Mouse (Mus musculus): ENCODE data around the gene Macrod2. TPM values are rescaled to one million over a fixed set of nuclear protein-coding genes. Genes with fewer than 3 reads are reported as not detected.

Gene Macrod2
- polyA plus RNA-seq, 1 experiment from 2014 or later, result 31.9 TPM

- no peaks in the 10 kb centered on the region for H3K36me3 ChIP-seq (ENCODE audit: control insufficient read depth, insufficient read depth, low read length)
- no peaks in the 10 kb centered on the region for H3K4me1 ChIP-seq (replicated peaks; ENCODE audit: control insufficient read depth, insufficient read depth)
- DNase-seq (ENCODE audit: low spot score) (no peak), ATAC-seq (ENCODE audit: low FRiP score, low TSS enrichment) (no peak)
- no peak overlapping the region for H3K27ac ChIP-seq (replicated peaks)
- H3K4me3 ChIP-seq (ENCODE audit: low read depth, low read length), result no peak overlapping the region
- WGBS, result 71% methylated on average over 3 of the region's 3 CpGs
- no peak overlapping the region for H3K4me2 ChIP-seq (replicated peaks; ENCODE audit: low read depth)
- H3K9ac ChIP-seq (ENCODE audit: low read length), result no peak overlapping the region
- TF ChIP-seq EP300 (optimal IDR thresholded peaks at IDR 0.05), result no peak
- no peak for TF ChIP-seq CTCF (IDR thresholded peaks at IDR 0.05; ENCODE audit: low read depth)
- no peaks in the 10 kb centered on the region for H3K9me3 ChIP-seq (ENCODE audit: control insufficient read depth, low read length)
- no peaks in the 10 kb centered on the region for H3K27me3 ChIP-seq (ENCODE audit: control insufficient read depth, insufficient read depth, low read length)
These were observed 778.5 kb downstream of the Macrod2 start for GRCm38 (mm10) chr2:141173607-141174006.

GRCm38 (mm10) chr2:141180656-141181055 lies 785.5 kb downstream of the Macrod2 start:
- ATAC-seq (ENCODE audit: low FRiP score, low TSS enrichment), result no peak
- no peak for TF ChIP-seq CTCF (IDR thresholded peaks at IDR 0.05; ENCODE audit: low read depth)
- TF ChIP-seq EP300 (optimal IDR thresholded peaks at IDR 0.05), result no peak
- no peak overlapping the region for H3K4me2 ChIP-seq (replicated peaks; ENCODE audit: low read depth)
- 55% methylated on average over 1 of the region's 1 CpGs for WGBS
- H3K9ac ChIP-seq (ENCODE audit: low read length), result no peak overlapping the region
- H3K9me3 ChIP-seq (ENCODE audit: control insufficient read depth, low read length), result no peaks in the 10 kb centered on the region
- no peaks in the 10 kb centered on the region for H3K27me3 ChIP-seq (ENCODE audit: control insufficient read depth, insufficient read depth, low read length)
- H3K4me1 ChIP-seq (replicated peaks; ENCODE audit: control insufficient read depth, insufficient read depth), result no peaks in the 10 kb centered on the region
- H3K27ac ChIP-seq (replicated peaks), result no peak overlapping the region
- no peak overlapping the region for H3K4me3 ChIP-seq (ENCODE audit: low read depth, low read length)
- H3K36me3 ChIP-seq (ENCODE audit: control insufficient read depth, insufficient read depth, low read length), result no peaks in the 10 kb centered on the region
- no peak for DNase-seq (ENCODE audit: low spot score)

DNA sequence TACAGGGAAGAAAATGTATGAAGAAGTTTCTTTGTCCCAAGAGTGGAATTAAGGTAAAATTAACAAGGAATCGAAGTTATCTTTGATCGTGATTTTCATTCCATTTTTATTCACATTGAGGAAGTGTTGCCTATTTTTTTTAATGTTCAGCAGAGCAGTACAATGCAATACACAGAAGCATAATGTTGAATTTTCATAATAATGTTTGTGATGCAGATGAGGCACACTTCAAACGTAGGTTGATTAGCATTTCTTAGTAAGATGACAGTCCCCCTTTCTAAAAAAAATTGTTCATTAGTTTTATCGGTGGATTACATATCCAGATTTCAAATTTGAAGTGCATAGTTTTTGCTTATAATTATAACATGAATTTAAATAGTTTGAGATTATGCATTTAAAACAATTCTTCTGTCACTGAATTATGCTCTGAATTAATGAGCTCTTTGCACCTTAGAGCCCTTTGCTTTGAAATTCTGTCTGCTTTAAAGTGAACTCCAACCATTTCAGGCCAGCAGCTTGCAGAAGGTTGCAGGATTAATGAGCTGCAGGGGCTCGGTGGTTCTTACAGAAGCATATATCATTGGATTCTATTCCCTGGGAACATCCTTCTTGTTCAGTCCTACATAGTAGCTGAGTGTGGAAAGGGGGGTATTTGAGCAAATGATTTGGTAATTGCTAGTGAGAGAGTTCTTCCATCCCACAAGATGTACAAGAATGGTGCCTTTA lies 787.1 kb downstream of the Macrod2 start:
- H3K27me3 ChIP-seq (ENCODE audit: control insufficient read depth, insufficient read depth, low read length), result no peaks in the 10 kb centered on the region
- H3K4me2 ChIP-seq (replicated peaks; ENCODE audit: low read depth), result no peak overlapping the region
- DNase-seq (ENCODE audit: low spot score) (no peak), ATAC-seq (ENCODE audit: low FRiP score, low TSS enrichment) (no peak)
- no peaks in the 10 kb centered on the region for H3K4me1 ChIP-seq (replicated peaks; ENCODE audit: control insufficient read depth, insufficient read depth)
- no peaks in the 10 kb centered on the region for H3K36me3 ChIP-seq (ENCODE audit: control insufficient read depth, insufficient read depth, low read length)
- 69% methylated on average over 5 of the region's 5 CpGs for WGBS
- no peaks in the 10 kb centered on the region for H3K9me3 ChIP-seq (ENCODE audit: control insufficient read depth, low read length)
- TF ChIP-seq CTCF (IDR thresholded peaks at IDR 0.05; ENCODE audit: low read depth) (no peak), EP300 (optimal IDR thresholded peaks at IDR 0.05) (no peak)
- H3K27ac ChIP-seq (replicated peaks), result no peak overlapping the region
- no peak overlapping the region for H3K4me3 ChIP-seq (ENCODE audit: low read depth, low read length)
- no peak overlapping the region for H3K9ac ChIP-seq (ENCODE audit: low read length)

GRCm38 (mm10) chr2:141194476-141194875 lies 799.4 kb downstream of the Macrod2 start:
- TF ChIP-seq CTCF (IDR thresholded peaks at IDR 0.05; ENCODE audit: low read depth), result no peak
- TF ChIP-seq EP300 (optimal IDR thresholded peaks at IDR 0.05), result no peak
- Histone ChIP-seq H3K27me3 (ENCODE audit: control insufficient read depth, insufficient read depth, low read length) (no peaks in the 10 kb centered on the region), H3K9me3 (ENCODE audit: control insufficient read depth, low read length) (no peaks in the 10 kb centered on the region), H3K27ac (replicated peaks) (no peak overlapping the region), H3K36me3 (ENCODE audit: control insufficient read depth, insufficient read depth, low read length) (no peaks in the 10 kb centered on the region), H3K4me2 (replicated peaks; ENCODE audit: low read depth) (no peak overlapping the region), H3K4me3 (ENCODE audit: low read depth, low read length) (no peak overlapping the region), H3K4me1 (replicated peaks; ENCODE audit: control insufficient read depth, insufficient read depth) (no peaks in the 10 kb centered on the region), H3K9ac (ENCODE audit: low read length) (no peak overlapping the region)
- DNase-seq (ENCODE audit: low spot score), result no peak
- no peak for ATAC-seq (ENCODE audit: low FRiP score, low TSS enrichment)

DNA sequence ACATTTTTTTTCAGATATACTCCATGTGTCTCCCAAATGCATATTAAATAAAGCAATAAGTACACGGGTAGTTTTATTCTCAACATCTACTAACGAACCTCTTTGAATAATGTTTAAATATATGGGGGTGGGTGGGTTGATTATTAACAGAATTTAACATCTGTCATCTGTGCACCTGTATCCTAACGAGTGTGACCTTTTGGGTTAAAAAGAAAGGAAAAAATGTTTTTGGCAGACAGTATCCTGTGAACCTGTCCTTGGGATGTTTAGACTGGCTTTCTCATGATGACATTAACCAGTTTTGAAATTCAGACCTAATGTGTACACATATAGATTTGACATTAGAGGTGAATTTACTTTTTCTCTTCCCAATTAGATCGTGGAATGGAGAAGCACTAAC lies 805.4 kb downstream of the Macrod2 start:
- no peak overlapping the region for H3K4me2 ChIP-seq (replicated peaks; ENCODE audit: low read depth)
- H3K4me1 ChIP-seq (replicated peaks; ENCODE audit: control insufficient read depth, insufficient read depth), result no peaks in the 10 kb centered on the region
- H3K9ac ChIP-seq (ENCODE audit: low read length), result no peak overlapping the region
- no peaks in the 10 kb centered on the region for H3K9me3 ChIP-seq (ENCODE audit: control insufficient read depth, low read length)
- no peaks in the 10 kb centered on the region for H3K36me3 ChIP-seq (ENCODE audit: control insufficient read depth, insufficient read depth, low read length)
- H3K27ac ChIP-seq (replicated peaks), result no peak overlapping the region
- ATAC-seq (ENCODE audit: low FRiP score, low TSS enrichment) (no peak), DNase-seq (ENCODE audit: low spot score) (no peak)
- 68% methylated on average over 4 of the region's 4 CpGs for WGBS
- no peak overlapping the region for H3K4me3 ChIP-seq (ENCODE audit: low read depth, low read length)
- no peaks in the 10 kb centered on the region for H3K27me3 ChIP-seq (ENCODE audit: control insufficient read depth, insufficient read depth, low read length)
- TF ChIP-seq CTCF (IDR thresholded peaks at IDR 0.05; ENCODE audit: low read depth), result no peak

DNA sequence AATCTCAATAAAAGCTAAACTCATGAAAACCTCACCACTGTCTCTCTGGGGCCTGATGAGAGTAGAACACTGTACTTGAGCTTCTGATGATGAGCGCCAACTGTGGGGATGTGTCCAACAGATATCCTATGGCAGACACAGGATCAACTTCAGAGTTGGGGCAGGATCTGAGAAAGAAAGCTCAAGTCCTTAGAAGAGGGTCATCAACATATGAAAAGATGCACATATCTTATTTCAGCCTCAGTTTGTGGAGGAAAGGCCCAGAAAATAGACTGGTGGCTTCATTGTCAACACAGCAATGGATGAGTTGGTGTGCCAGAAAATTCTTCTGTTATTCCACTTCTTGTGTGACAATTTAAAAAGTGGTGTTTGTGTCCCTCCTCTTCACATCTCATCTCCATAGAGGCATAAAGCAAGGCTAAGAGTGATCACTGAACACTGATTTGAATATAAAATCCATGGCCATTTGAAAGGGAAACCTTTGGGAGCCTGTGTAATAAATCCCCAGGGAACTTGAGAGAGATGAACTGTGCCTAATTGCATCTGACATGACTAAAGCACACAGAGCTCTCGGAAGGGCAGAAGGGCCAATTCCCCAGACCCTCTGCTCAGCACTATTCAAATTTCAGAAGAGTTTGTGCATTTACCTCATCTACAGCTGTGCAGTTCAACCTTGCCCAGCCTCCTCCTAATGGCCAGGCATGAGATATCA lies 806.4 kb downstream of the Macrod2 start:
- 86% methylated on average over 2 of the region's 2 CpGs for WGBS
- Histone ChIP-seq H3K36me3 (ENCODE audit: control insufficient read depth, insufficient read depth, low read length) (no peaks in the 10 kb centered on the region), H3K4me2 (replicated peaks; ENCODE audit: low read depth) (no peak overlapping the region), H3K27me3 (ENCODE audit: control insufficient read depth, insufficient read depth, low read length) (no peaks in the 10 kb centered on the region), H3K4me3 (ENCODE audit: low read depth, low read length) (no peak overlapping the region), H3K27ac (replicated peaks) (no peak overlapping the region), H3K9me3 (ENCODE audit: control insufficient read depth, low read length) (no peaks in the 10 kb centered on the region), H3K9ac (ENCODE audit: low read length) (no peak overlapping the region), H3K4me1 (replicated peaks; ENCODE audit: control insufficient read depth, insufficient read depth) (no peaks in the 10 kb centered on the region)
- TF ChIP-seq CTCF (IDR thresholded peaks at IDR 0.05; ENCODE audit: low read depth) (no peak), EP300 (optimal IDR thresholded peaks at IDR 0.05) (no peak)
- DNase-seq (ENCODE audit: low spot score), result no peak
- ATAC-seq (ENCODE audit: low FRiP score, low TSS enrichment), result no peak

Data from stomach, postnatal 0 days (tissue).